Mouse (Mus musculus) kidney, embryonic 15.5 days (tissue): ENCODE measurements around the gene Ppp3ca. TPM values are rescaled to one million over a fixed set of nuclear protein-coding genes. Genes with fewer than 3 reads are reported as not detected.

ENCODE experiments used
- ATAC-seq: fragments of 200-750 bp; cut with Nextera tagmentation; replicated peaks from 2 replicates; pipeline ENCODE4 v1.8.0; 2017; ENCODE audit warnings: moderate TSS enrichment; ENCODE audit not compliant: low FRiP score
- H3K27ac ChIP-seq: fragments of 300-500 bp; sonication (generic); 2 replicates; pipeline ENCODE4 v1.5.1; 2015; ENCODE audit warnings: mild to moderate bottlenecking, inconsistent platforms
- H3K27me3 ChIP-seq: fragments of 300-500 bp; sonication (generic); 2 replicates; pipeline ENCODE4 v1.6.1; 2015; ENCODE audit warnings: inconsistent platforms
- H3K36me3 ChIP-seq: fragments of 300-500 bp; sonication (generic); 2 replicates; pipeline ENCODE4 v1.6.1; 2015; ENCODE audit warnings: inconsistent platforms
- H3K4me1 ChIP-seq: fragments of 300-500 bp; sonication (generic); 2 replicates; pipeline ENCODE4 v1.6.1; 2015; ENCODE audit warnings: inconsistent platforms
- H3K4me2 ChIP-seq: fragments of 300-500 bp; sonication (generic); 2 replicates; pipeline ENCODE4 v1.6.1; 2015; ENCODE audit warnings: moderate library complexity, mild to moderate bottlenecking, inconsistent platforms
- H3K4me3 ChIP-seq: fragments of 300-500 bp; sonication (generic); replicated peaks from 2 replicates; pipeline ENCODE4 v1.5.1; 2015; ENCODE audit warnings: mild to moderate bottlenecking, inconsistent platforms
- H3K9ac ChIP-seq: fragments of 300-500 bp; sonication (generic); 2 replicates; pipeline ENCODE4 v1.6.1; 2015; ENCODE audit warnings: mild to moderate bottlenecking, inconsistent platforms
- H3K9me3 ChIP-seq: fragments of 300-500 bp; sonication (generic); replicated peaks from 2 replicates; pipeline ENCODE4 v1.6.1; 2016; ENCODE audit warnings: inconsistent platforms
- WGBS: fragments of 180-500 bp; shearing (Covaris S2); methylation state at CpG from one replicate; pipeline ENCODE4 v1.1.7; 2015; ENCODE audit warnings: mixed read lengths; 5-methylcytosine and 5-hydroxymethylcytosine counted together
- polyA plus RNA-seq: library from polyadenylated mRNA; unstranded; fragments of >200 nt; fragmentation: Nextera tagmentation; extraction: Ambion mirVana; gene quantifications from 2 replicates; pipeline ENCODE4 v1.2.1, GENCODE M21; 2015

Ppp3ca gene
- polyA plus RNA-seq, 1 experiment from 2014 or later, result 64.0 TPM

- ATAC-seq, result no peak
- no peak overlapping the region for H3K9ac ChIP-seq
- H3K27me3 ChIP-seq, result no peaks in the 10 kb centered on the region
- no peak overlapping the region for H3K27ac ChIP-seq
- WGBS, result 86% methylated on average over 7 of the region's 7 CpGs
- peaks cover 15% of the 10 kb centered on the region for H3K4me1 ChIP-seq
- no peak overlapping the region for H3K4me3 ChIP-seq
- peaks cover 7% of the 10 kb centered on the region; the same call in 1 of the 2 replicates for H3K36me3 ChIP-seq
- H3K4me2 ChIP-seq, result no peak overlapping the region
- no peaks in the 10 kb centered on the region for H3K9me3 ChIP-seq
Measured at GRCm38 (mm10) chr3:136873809-136874449, 204.0 kb downstream of the Ppp3ca start.

DNA sequence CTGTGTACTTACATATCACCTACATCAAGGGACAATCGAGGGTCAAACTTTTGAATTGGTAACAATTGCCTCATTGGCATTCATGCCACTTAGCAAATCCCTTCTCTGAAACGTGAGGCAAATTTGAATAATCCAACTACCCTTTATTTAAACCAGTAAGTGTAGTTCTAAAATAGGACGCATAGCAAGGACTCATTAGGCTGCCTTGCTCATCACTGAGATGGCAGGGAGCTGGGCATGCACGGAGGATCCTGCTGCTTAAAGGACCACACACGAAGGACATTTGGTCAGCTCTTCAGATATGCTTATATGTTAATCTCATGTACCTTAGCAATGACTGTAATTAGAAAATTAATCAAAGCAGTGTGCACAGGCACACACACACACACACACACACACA, 204.6 kb downstream of the Ppp3ca start:
- ATAC-seq, result no peak
- no peaks in the 10 kb centered on the region for H3K27me3 ChIP-seq
- peaks cover 7% of the 10 kb centered on the region; the same call in 1 of the 2 replicates for H3K36me3 ChIP-seq
- H3K4me3 ChIP-seq, result no peak overlapping the region
- no peak overlapping the region for H3K4me2 ChIP-seq
- H3K9me3 ChIP-seq, result no peaks in the 10 kb centered on the region
- H3K27ac ChIP-seq, result no peak overlapping the region
- 84% methylated on average over 5 of the region's 5 CpGs for WGBS
- H3K9ac ChIP-seq, result no peak overlapping the region
- peaks cover 15% of the 10 kb centered on the region for H3K4me1 ChIP-seq

DNA sequence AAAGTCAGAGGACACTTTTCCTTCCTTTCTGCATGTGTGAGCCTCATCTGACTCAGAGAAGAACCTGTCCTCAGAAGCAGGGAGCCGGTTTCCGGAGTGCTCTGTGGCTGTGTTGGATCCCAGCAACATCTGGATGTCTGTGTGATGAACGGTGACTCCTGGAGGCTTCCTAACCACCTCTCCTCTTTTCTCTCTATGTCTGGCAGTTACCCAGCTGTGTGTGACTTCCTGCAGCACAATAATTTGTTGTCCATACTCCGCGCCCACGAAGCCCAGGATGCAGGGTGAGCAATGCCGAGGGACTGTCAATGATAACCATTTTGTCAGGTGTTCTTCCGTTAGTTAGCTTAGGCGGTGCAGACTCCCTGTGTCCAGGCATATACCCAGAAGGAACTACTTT, 217.8 kb downstream of the Ppp3ca start:
- 82% methylated on average over 9 of the region's 9 CpGs for WGBS
- no peak for ATAC-seq
- Histone ChIP-seq H3K9ac (no peak overlapping the region), H3K27me3 (no peaks in the 10 kb centered on the region), H3K4me3 (no peak overlapping the region), H3K4me2 (no peak overlapping the region), H3K9me3 (no peaks in the 10 kb centered on the region), H3K36me3 (peaks cover 22% of the 10 kb centered on the region), H3K27ac (no peak overlapping the region), H3K4me1 (no peaks in the 10 kb centered on the region)

- no peak overlapping the region for H3K4me2 ChIP-seq
- 82% methylated on average over 3 of the region's 3 CpGs for WGBS
- H3K9me3 ChIP-seq, result no peaks in the 10 kb centered on the region
- H3K9ac ChIP-seq, result no peak overlapping the region
- H3K36me3 ChIP-seq, result peaks cover 35% of the 10 kb centered on the region
- no peak overlapping the region for H3K27ac ChIP-seq
- no peak overlapping the region for H3K4me3 ChIP-seq
- ATAC-seq, result no peak
- no peaks in the 10 kb centered on the region for H3K4me1 ChIP-seq
- H3K27me3 ChIP-seq, result no peaks in the 10 kb centered on the region
Measured at GRCm38 (mm10) chr3:136892140-136892539, 222.2 kb downstream of the Ppp3ca start.

- no peaks in the 10 kb centered on the region for H3K4me1 ChIP-seq
- no peak overlapping the region for H3K9ac ChIP-seq
- H3K27me3 ChIP-seq, result no peaks in the 10 kb centered on the region
Measured at GRCm38 (mm10) chr3:136893596-136894402, 223.9 kb downstream of the Ppp3ca start.

DNA sequence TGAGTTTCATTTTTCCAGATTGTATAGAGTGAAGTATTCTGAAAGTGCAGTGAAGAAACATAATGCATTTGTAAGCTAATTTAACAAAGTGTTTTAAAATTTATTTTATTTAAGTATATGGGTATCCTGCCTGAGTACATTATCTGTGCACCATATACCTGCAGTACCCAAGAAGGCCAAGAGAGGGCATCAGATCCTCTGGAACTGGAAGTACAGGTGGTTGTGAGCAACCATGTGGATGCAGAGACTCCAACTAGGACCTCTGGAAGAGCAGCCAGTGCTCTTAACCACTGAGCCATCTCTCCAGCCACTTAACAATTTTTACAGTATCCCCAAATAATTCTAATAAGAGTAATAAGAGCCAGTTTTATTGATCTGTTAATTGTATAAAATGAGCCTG, 225.6 kb downstream of the Ppp3ca start:
- Histone ChIP-seq H3K4me2 (no peak overlapping the region), H3K36me3 (peaks cover 35% of the 10 kb centered on the region), H3K9me3 (no peaks in the 10 kb centered on the region), H3K4me1 (no peaks in the 10 kb centered on the region), H3K4me3 (no peak overlapping the region), H3K27ac (no peak overlapping the region), H3K27me3 (no peaks in the 10 kb centered on the region), H3K9ac (no peak overlapping the region)
- no peak for ATAC-seq

More at GRCm38 (mm10) chr3:136893596-136894402, 223.9 kb downstream of the Ppp3ca start:
- no peaks in the 10 kb centered on the region for H3K9me3 ChIP-seq
- H3K27ac ChIP-seq, result no peak overlapping the region
- H3K4me2 ChIP-seq, result no peak overlapping the region
- peaks cover 35% of the 10 kb centered on the region for H3K36me3 ChIP-seq
- WGBS, result 90% methylated on average over 18 of the region's 18 CpGs
- H3K4me3 ChIP-seq, result no peak overlapping the region
- ATAC-seq, result no peak

DNA sequence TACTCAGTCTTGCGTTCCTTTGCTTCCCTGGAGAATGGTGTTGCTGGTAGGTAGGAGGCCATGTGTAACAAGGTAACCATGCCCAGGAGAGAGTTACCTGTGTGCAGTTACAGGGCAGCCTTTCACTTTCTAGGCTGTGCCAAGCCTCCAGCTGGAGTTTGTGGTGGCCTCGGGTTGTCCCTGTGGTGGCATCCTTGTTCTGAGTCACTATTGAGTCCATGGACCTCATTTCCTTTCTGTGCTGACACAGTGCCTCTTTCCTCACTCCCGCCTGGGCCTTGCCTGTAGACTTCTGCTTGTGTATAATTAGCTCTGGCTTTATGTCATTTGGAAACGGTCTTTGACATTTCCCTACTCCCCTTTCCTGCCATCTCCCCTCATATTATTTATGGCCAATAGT, 226.4 kb downstream of the Ppp3ca start:
- WGBS, result 70% methylated on average over 4 of the region's 4 CpGs

DNA sequence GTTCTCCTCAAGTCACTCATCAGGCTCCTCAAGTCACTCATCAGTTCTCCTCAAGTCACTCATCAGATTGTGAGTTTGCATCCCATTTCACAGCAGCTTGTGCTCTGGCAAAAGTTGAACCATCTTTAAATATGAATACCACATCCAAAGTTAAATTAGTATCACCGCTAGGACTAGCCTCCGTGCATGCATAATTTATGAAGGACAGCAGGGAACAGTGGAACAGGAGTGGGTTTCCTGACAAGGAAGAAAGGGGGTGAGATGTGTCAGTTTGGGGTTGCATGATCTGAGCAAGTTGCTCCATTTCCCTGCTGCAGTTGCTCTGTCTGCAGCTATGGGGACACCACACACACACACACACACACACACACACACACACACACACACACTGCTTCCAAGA, 229.8 kb downstream of the Ppp3ca start:
- no peak overlapping the region for H3K4me3 ChIP-seq
- WGBS, result 75% methylated on average over 2 of the region's 2 CpGs
- H3K4me2 ChIP-seq, result no peak overlapping the region
- peaks cover 21% of the 10 kb centered on the region for H3K36me3 ChIP-seq
- H3K4me1 ChIP-seq, result no peaks in the 10 kb centered on the region
- no peak overlapping the region for H3K27ac ChIP-seq
- H3K9ac ChIP-seq, result no peak overlapping the region
- ATAC-seq, result no peak
- H3K9me3 ChIP-seq, result no peaks in the 10 kb centered on the region
- no peaks in the 10 kb centered on the region for H3K27me3 ChIP-seq

More for the DNA sequence above, 226.4 kb downstream of the Ppp3ca start:
- Histone ChIP-seq H3K4me3 (no peak overlapping the region), H3K4me2 (no peak overlapping the region), H3K36me3 (peaks cover 34% of the 10 kb centered on the region), H3K27me3 (no peaks in the 10 kb centered on the region), H3K9ac (no peak overlapping the region), H3K27ac (no peak overlapping the region), H3K4me1 (no peaks in the 10 kb centered on the region), H3K9me3 (no peaks in the 10 kb centered on the region)
- ATAC-seq, result no peak

GRCm38 (mm10) chr3:136900986-136901385, 231.1 kb downstream of the Ppp3ca start:
- Histone ChIP-seq H3K27me3 (no peaks in the 10 kb centered on the region), H3K4me1 (no peaks in the 10 kb centered on the region), H3K9me3 (no peaks in the 10 kb centered on the region), H3K4me3 (no peak overlapping the region), H3K27ac (no peak overlapping the region), H3K9ac (no peak overlapping the region), H3K4me2 (no peak overlapping the region), H3K36me3 (peaks cover 23% of the 10 kb centered on the region)
- WGBS, result 86% methylated on average over 6 of the region's 6 CpGs
- no peak for ATAC-seq

GRCm38 (mm10) chr3:136902776-136903175, 232.9 kb downstream of the Ppp3ca start:
- Histone ChIP-seq H3K4me1 (no peaks in the 10 kb centered on the region), H3K9me3 (no peaks in the 10 kb centered on the region), H3K27ac (no peak overlapping the region), H3K9ac (no peak overlapping the region), H3K4me3 (no peak overlapping the region), H3K4me2 (no peak overlapping the region), H3K27me3 (no peaks in the 10 kb centered on the region), H3K36me3 (peaks cover 24% of the 10 kb centered on the region)
- WGBS, result 96% methylated on average over 18 of the region's 18 CpGs
- no peak for ATAC-seq

GRCm38 (mm10) chr3:136905577-136905976, 235.7 kb downstream of the Ppp3ca start:
- Histone ChIP-seq H3K9me3 (no peaks in the 10 kb centered on the region), H3K4me2 (no peak overlapping the region), H3K27ac (no peak overlapping the region), H3K27me3 (no peaks in the 10 kb centered on the region), H3K4me3 (no peak overlapping the region), H3K36me3 (peaks cover 24% of the 10 kb centered on the region), H3K9ac (no peak overlapping the region), H3K4me1 (no peaks in the 10 kb centered on the region)
- 72% methylated on average over 1 of the region's 1 CpGs for WGBS
- ATAC-seq, result no peak

GRCm38 (mm10) chr3:136909534-136909933, 239.6 kb downstream of the Ppp3ca start:
- no peaks in the 10 kb centered on the region for H3K27me3 ChIP-seq
- WGBS, result 54% methylated on average over 3 of the region's 3 CpGs
- ATAC-seq, result no peak

More at GRCm38 (mm10) chr3:136909534-136909933, 239.6 kb downstream of the Ppp3ca start:
- no peaks in the 10 kb centered on the region for H3K9me3 ChIP-seq
- no peak overlapping the region for H3K9ac ChIP-seq
- H3K4me3 ChIP-seq, result no peak overlapping the region
- H3K4me2 ChIP-seq, result no peak overlapping the region
- no peak overlapping the region for H3K27ac ChIP-seq
- peaks cover 8% of the 10 kb centered on the region for H3K36me3 ChIP-seq
- H3K4me1 ChIP-seq, result no peaks in the 10 kb centered on the region
